Mouse (Mus musculus) cerebellum, postnatal 10 days (tissue): ENCODE measurements around the gene Snx1.

Experiments used
- DNase-seq, 2 experiments: peaks; one replicate each; pipeline ENCODE4 v3.0.0; 2021; ENCODE audit warnings: mixed read lengths in 2 of 2

The Snx1 gene

GRCm38 (mm10) chr9:66125543-66126455, 588 bp downstream of the Snx1 start:
- DNase-seq, result no peak

- DNase-seq, result peak; percentile 97 to 99
These were observed 1.5 kb downstream of the Snx1 start for GRCm38 (mm10) chr9:66124681-66125542.

- no peak for DNase-seq
These were observed 2.3 kb downstream of the Snx1 start for GRCm38 (mm10) chr9:66124111-66124531.

GRCm38 (mm10) chr9:66123648-66124047, 2.7 kb downstream of the Snx1 start:
- no peak for DNase-seq

GRCm38 (mm10) chr9:66121421-66121820, 5.0 kb downstream of the Snx1 start:
- DNase-seq, result no peak

GRCm38 (mm10) chr9:66120945-66121344, 5.4 kb downstream of the Snx1 start:
- DNase-seq, result no peak

- DNase-seq, result no peak
These were observed 6.3 kb downstream of the Snx1 start for GRCm38 (mm10) chr9:66120106-66120505.

- no peak for DNase-seq
These were observed 6.9 kb downstream of the Snx1 start for GRCm38 (mm10) chr9:66119498-66119897.

- peak; percentile 31 to 36 for DNase-seq
These were observed 9.5 kb downstream of the Snx1 start for GRCm38 (mm10) chr9:66116890-66117289.

- no peak for DNase-seq
These were observed 12.0 kb downstream of the Snx1 start for GRCm38 (mm10) chr9:66114341-66114740.

GRCm38 (mm10) chr9:66110611-66111379, 15.6 kb downstream of the Snx1 start:
- no peak for DNase-seq

- no peak for DNase-seq
These were observed 16.3 kb downstream of the Snx1 start for GRCm38 (mm10) chr9:66110126-66110525.

- no peak for DNase-seq
These were observed 16.8 kb downstream of the Snx1 start for GRCm38 (mm10) chr9:66109574-66109973.

GRCm38 (mm10) chr9:66105168-66105567, 21.2 kb downstream of the Snx1 start:
- no peak for DNase-seq

- no peak for DNase-seq
These were observed 21.8 kb downstream of the Snx1 start for GRCm38 (mm10) chr9:66104601-66105000.

GRCm38 (mm10) chr9:66102668-66103067, 23.7 kb downstream of the Snx1 start:
- DNase-seq, result no peak

GRCm38 (mm10) chr9:66101577-66101976, 24.8 kb downstream of the Snx1 start:
- peak in 1 of 2 experiments; percentile 20 for DNase-seq

- DNase-seq, result no peak
These were observed 33.7 kb downstream of the Snx1 start for GRCm38 (mm10) chr9:66092664-66093063.

- peak; percentile 32 to 34 for DNase-seq
These were observed 34.8 kb downstream of the Snx1 start for GRCm38 (mm10) chr9:66091327-66092231.

- DNase-seq, result peak; percentile 25 to 49
These were observed 35.7 kb downstream of the Snx1 start for GRCm38 (mm10) chr9:66090593-66091244.

- DNase-seq, result peak; percentile 79 to 80
These were observed 38.0 kb downstream of the Snx1 start for GRCm38 (mm10) chr9:66088411-66088810.
